Mouse (Mus musculus): ENCODE results near the gene Gm12184.

Gene Gm12184

DNA sequence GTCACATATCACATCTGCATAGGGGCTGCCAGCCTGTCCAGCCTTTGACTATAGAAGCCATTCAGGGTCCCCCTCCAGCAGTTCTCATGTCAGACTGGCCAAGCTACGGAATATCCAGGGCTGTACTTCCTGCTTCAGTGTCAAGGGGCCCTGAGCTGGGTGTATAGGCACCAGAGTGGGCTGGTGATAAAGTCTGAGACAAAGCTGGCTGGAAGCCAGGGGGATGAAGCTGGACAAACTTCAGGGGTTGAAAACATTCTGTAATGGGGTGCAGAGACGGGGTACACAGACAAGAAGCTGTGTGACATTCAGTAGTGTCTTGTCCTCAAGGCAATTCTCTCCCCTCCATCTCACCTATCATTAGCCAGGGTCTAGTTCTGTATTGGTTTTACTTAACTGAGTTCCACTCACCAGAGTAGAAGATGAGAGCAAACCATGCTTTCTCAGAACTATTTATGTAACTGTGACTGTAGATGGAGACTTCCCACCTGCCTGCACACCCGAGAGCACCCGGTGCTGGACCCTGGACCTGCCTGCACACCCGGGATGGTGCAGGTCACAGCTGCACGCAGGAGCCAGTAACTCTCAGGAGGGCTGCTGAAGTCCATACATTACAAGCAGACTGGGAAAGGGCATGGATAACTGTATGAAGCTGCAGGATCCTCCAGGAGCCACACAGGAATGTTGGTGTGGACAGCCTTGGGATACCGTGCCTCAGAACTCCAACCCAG lies 43.1 kb upstream of the Gm12184 start:
- Histone ChIP-seq H3K27me3 (ENCODE audit: insufficient read depth, low read length) (0 out of 2 replicates have a peak, but pooled peaks cover 5% of the 10 kb centered on the region), H3K4me3 (replicated peaks; ENCODE audit: low read length) (no peak overlapping the region), H3K9me3 (ENCODE audit: low read length) (no peaks in the 10 kb centered on the region), H3K36me3 (ENCODE audit: insufficient read depth, low read length) (no peaks in the 10 kb centered on the region), H3K4me1 (replicated peaks; ENCODE audit: low read depth, low read length) (peaks cover 18% of the 10 kb centered on the region)
- TF ChIP-seq CTCF (conservative IDR thresholded peaks at IDR 0.05; ENCODE audit: low read length) (no peak), POU5F1 (IDR thresholded peaks at IDR 0.05; ENCODE audit: borderline replicate concordance, low read length) (no peak), NANOG (IDR thresholded peaks at IDR 0.05; ENCODE audit: borderline replicate concordance, low read length) (no peak)

DNA sequence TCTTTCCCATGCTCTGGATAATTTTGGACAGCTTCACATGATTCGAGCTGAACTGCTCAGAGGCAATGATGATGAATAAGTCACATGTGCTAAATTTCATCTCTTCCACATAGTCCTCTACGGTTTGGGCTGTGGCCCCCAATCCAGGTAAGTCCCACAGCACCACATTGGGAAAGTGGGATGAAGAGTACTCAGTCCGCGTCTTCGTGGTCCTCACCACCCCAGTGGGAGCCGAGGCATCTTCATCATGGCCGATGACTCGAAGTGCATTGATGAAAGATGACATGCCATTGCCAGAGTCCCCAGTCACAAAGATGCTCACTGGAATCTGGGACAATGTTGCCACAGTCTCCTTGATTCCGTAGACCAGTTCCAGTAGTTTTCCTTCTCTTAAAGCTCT lies 40.0 kb upstream of the Gm12184 start:
- H3K4me3 ChIP-seq (replicated peaks; ENCODE audit: low read length), result no peak overlapping the region
- no peak for TF ChIP-seq CTCF (conservative IDR thresholded peaks at IDR 0.05; ENCODE audit: low read length)

DNA sequence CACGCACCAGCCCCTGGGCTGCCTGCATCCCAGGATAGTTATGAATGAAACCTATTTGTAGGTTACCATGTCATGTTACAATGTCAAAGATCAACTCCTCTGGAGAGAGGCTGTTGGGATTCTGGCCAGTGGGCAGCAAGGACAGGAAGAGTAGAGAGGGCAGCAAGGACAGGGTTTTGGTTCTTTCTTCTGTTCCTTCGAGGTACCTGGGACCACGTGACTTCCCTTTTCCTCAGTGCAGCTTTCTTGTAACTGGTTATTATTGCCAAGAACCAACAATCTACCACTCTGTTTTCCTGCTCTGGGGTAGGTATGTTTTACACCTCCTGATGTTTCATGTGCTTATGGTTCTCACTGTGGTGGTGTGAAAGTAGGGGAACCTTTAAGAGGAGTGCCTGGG lies 37.4 kb upstream of the Gm12184 start:
- Histone ChIP-seq H3K9me3 (ENCODE audit: low read length) (no peaks in the 10 kb centered on the region), H3K27me3 (ENCODE audit: insufficient read depth, low read length) (peaks cover 3% of the 10 kb centered on the region; the same call in 1 of the 2 replicates), H3K36me3 (ENCODE audit: insufficient read depth, low read length) (no peaks in the 10 kb centered on the region), H3K4me3 (replicated peaks; ENCODE audit: low read length) (no peak overlapping the region), H3K4me1 (replicated peaks; ENCODE audit: low read depth, low read length) (peaks cover 1% of the 10 kb centered on the region)
- TF ChIP-seq NANOG (IDR thresholded peaks at IDR 0.05; ENCODE audit: borderline replicate concordance, low read length) (no peak), POU5F1 (IDR thresholded peaks at IDR 0.05; ENCODE audit: borderline replicate concordance, low read length) (no peak), CTCF (conservative IDR thresholded peaks at IDR 0.05; ENCODE audit: low read length) (no peak)

More for the DNA sequence above, 40.0 kb upstream of the Gm12184 start:
- peaks cover 10% of the 10 kb centered on the region for H3K4me1 ChIP-seq (replicated peaks; ENCODE audit: low read depth, low read length)
- no peaks in the 10 kb centered on the region for H3K27me3 ChIP-seq (ENCODE audit: insufficient read depth, low read length)
- no peaks in the 10 kb centered on the region for H3K9me3 ChIP-seq (ENCODE audit: low read length)
- H3K36me3 ChIP-seq (ENCODE audit: insufficient read depth, low read length), result no peaks in the 10 kb centered on the region

DNA sequence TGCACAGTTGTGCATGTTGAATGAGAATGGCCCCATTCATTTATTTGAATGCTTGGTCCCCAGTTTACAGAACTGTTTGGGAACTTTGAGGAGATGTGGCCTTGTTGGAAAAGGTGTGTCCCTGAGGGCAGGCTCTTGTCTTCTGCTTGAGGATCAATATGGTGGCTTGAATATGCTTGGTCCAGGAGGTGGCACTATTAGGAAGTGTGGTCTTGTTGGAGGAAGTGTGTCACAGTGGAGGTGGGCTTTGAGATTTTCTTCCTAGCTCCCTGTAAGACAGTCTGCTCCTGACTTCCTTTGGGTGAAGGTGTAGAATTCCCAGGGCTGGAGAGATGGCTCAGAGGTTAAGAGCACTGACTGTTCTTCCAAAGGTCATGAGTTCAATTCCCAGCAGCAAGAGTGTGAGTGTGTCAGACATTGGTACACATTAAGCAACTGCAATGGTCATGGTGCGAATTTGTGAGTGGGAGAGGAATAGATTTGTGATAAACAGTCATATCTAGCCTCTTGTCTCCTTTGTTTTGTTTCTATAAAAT lies 36.4 kb upstream of the Gm12184 start:
- Histone ChIP-seq H3K27me3 (ENCODE audit: insufficient read depth, low read length) (peaks cover 11% of the 10 kb centered on the region), H3K9me3 (ENCODE audit: low read length) (no peaks in the 10 kb centered on the region), H3K36me3 (ENCODE audit: insufficient read depth, low read length) (no peaks in the 10 kb centered on the region), H3K4me3 (replicated peaks; ENCODE audit: low read length) (no peak overlapping the region), H3K4me1 (replicated peaks; ENCODE audit: low read depth, low read length) (peaks cover 11% of the 10 kb centered on the region)
- TF ChIP-seq POU5F1 (IDR thresholded peaks at IDR 0.05; ENCODE audit: borderline replicate concordance, low read length) (no peak), NANOG (IDR thresholded peaks at IDR 0.05; ENCODE audit: borderline replicate concordance, low read length) (no peak), CTCF (conservative IDR thresholded peaks at IDR 0.05; ENCODE audit: low read length) (no peak)

DNA sequence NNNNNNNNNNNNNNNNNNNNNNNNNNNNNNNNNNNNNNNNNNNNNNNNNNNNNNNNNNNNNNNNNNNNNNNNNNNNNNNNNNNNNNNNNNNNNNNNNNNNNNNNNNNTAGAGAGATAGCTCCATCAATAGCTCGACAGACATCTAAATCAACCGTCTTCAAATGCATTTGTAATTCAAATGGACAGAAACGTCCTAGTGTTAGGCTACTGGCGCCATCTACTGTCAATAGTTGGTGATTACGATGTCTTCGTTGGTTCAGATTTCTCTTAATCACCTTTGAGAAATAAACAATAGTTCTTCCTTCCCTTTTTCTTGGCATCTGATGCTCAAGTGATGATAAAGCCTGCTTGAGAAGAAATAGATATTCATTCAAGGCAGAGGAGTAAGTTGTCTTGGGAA lies 32.6 kb upstream of the Gm12184 start:
- TF ChIP-seq NANOG (IDR thresholded peaks at IDR 0.05; ENCODE audit: borderline replicate concordance, low read length) (no peak), CTCF (conservative IDR thresholded peaks at IDR 0.05; ENCODE audit: low read length) (peak; percentile 70), POU5F1 (IDR thresholded peaks at IDR 0.05; ENCODE audit: borderline replicate concordance, low read length) (no peak)
- peaks cover 27% of the 10 kb centered on the region for H3K27me3 ChIP-seq (ENCODE audit: insufficient read depth, low read length)
- no peaks in the 10 kb centered on the region for H3K9me3 ChIP-seq (ENCODE audit: low read length)
- no peaks in the 10 kb centered on the region for H3K36me3 ChIP-seq (ENCODE audit: insufficient read depth, low read length)
- H3K4me1 ChIP-seq (replicated peaks; ENCODE audit: low read depth, low read length), result peaks cover 34% of the 10 kb centered on the region
- H3K4me3 ChIP-seq (replicated peaks; ENCODE audit: low read length), result peak overlapping the region; percentile 90; the same call in 1 of the 2 replicates

DNA sequence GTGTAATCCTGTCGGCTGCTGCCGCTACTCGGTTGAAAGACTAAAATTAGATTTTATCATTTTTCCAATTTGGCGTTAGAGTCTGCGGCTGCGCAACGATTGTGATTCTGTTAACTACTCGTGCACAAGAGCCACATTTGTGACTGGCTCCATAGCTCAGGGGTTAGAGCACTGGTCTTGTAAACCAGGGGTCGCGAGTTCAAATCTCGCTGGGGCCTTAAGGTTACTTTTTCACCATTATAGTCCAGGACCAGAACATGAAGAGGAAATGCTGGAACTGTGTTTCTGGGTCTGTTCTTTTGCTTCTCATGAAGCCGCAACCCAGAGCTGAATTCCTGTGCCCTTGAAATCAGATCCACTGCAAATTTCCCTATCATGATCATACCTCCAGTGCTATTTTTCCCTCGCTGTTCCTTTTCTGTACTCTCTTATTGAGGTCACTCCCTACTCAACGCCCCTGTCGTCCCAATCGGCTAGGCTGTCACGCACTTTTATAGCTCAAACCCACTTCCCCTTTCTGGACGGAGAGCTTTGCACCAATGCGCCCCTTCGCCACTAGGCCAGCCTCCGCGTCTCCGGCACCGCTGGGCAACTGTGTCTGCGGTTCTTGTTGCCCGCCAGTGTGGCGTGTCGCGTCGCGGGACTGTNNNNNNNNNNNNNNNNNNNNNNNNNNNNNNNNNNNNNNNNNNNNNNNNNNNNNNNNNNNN lies 27.2 kb upstream of the Gm12184 start:
- Histone ChIP-seq H3K27me3 (ENCODE audit: insufficient read depth, low read length) (peaks cover 51% of the 10 kb centered on the region), H3K36me3 (ENCODE audit: insufficient read depth, low read length) (no peaks in the 10 kb centered on the region), H3K4me1 (replicated peaks; ENCODE audit: low read depth, low read length) (peaks cover 65% of the 10 kb centered on the region), H3K4me3 (replicated peaks; ENCODE audit: low read length) (peak overlapping the region; percentile 90), H3K9me3 (ENCODE audit: low read length) (no peaks in the 10 kb centered on the region)
- TF ChIP-seq CTCF (conservative IDR thresholded peaks at IDR 0.05; ENCODE audit: low read length) (no peak), POU5F1 (IDR thresholded peaks at IDR 0.05; ENCODE audit: borderline replicate concordance, low read length) (no peak), NANOG (IDR thresholded peaks at IDR 0.05; ENCODE audit: borderline replicate concordance, low read length) (no peak)

DNA sequence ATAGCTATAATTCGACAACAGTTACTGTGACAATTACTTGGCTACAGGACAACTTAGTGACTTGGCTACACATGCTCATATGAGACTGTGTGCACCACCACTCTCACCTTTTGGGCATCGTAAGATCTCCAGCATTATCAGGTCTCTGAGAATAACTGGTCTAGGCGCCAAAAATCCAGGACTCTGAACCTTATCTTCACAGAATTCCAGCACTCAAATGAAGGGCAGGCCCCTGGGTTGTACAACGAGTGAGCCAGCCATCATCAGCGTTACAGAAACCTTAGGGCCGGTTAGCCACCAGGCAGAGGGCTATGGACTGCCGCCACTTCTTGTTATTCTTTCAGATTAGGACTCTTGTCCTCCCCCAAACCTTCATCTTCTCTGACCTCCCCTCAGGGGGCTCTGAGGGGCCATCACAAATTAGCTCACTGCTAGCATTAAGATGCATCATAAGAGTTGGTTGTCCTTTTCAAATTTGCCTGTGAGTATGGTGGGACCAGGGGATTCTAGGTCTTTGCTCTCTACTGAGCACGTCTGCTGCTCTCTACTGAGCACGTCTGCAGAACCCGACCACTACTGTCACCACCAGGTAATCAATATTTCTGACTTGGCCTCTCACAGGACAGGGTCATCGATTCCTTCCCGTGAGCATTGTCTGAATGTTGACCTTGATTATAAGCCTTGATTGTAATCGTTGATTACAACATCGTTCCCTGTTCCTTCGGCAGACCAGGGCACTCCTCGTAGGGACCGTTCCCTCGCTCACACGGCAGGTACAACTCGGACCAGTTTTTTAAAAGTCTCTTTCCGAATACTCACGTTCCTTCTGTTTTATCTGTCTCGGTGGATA lies 26.4 kb upstream of the Gm12184 start:
- Histone ChIP-seq H3K4me1 (replicated peaks; ENCODE audit: low read depth, low read length) (peaks cover 65% of the 10 kb centered on the region), H3K4me3 (replicated peaks; ENCODE audit: low read length) (peak overlapping the region; percentile 90), H3K9me3 (ENCODE audit: low read length) (no peaks in the 10 kb centered on the region), H3K27me3 (ENCODE audit: insufficient read depth, low read length) (peaks cover 48% of the 10 kb centered on the region), H3K36me3 (ENCODE audit: insufficient read depth, low read length) (no peaks in the 10 kb centered on the region)
- no peak for TF ChIP-seq POU5F1 (IDR thresholded peaks at IDR 0.05; ENCODE audit: borderline replicate concordance, low read length)
- TF ChIP-seq CTCF (conservative IDR thresholded peaks at IDR 0.05; ENCODE audit: low read length), result no peak
- TF ChIP-seq NANOG (IDR thresholded peaks at IDR 0.05; ENCODE audit: borderline replicate concordance, low read length), result no peak

DNA sequence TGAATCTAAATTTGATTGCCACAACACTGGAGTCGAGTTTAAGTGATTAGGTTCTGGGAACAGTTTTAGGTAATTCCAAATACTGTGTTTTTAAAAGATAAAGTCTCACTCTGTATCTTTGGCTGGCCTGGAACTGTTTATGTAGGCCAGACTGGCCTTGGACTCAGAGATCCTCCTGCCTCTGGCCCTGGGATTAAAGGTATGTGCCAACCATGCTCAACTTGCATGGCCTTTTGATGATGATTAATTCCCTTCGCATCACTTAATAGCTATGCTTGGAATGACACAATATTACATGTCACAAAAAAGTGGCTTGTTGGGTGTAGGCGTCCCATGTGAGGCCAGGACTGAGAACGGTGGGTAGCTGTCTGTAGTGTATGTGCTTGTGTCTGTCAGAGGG lies 25.7 kb upstream of the Gm12184 start:
- TF ChIP-seq NANOG (IDR thresholded peaks at IDR 0.05; ENCODE audit: borderline replicate concordance, low read length), result no peak
- TF ChIP-seq POU5F1 (IDR thresholded peaks at IDR 0.05; ENCODE audit: borderline replicate concordance, low read length), result no peak
- TF ChIP-seq CTCF (conservative IDR thresholded peaks at IDR 0.05; ENCODE audit: low read length), result no peak
- no peak overlapping the region for H3K4me3 ChIP-seq (replicated peaks; ENCODE audit: low read length)

More for the DNA sequence above, 25.7 kb upstream of the Gm12184 start:
- H3K9me3 ChIP-seq (ENCODE audit: low read length), result no peaks in the 10 kb centered on the region
- H3K27me3 ChIP-seq (ENCODE audit: insufficient read depth, low read length), result peaks cover 44% of the 10 kb centered on the region
- peaks cover 67% of the 10 kb centered on the region for H3K4me1 ChIP-seq (replicated peaks; ENCODE audit: low read depth, low read length)
- no peaks in the 10 kb centered on the region for H3K36me3 ChIP-seq (ENCODE audit: insufficient read depth, low read length)
